In the genomic region with DNA sequence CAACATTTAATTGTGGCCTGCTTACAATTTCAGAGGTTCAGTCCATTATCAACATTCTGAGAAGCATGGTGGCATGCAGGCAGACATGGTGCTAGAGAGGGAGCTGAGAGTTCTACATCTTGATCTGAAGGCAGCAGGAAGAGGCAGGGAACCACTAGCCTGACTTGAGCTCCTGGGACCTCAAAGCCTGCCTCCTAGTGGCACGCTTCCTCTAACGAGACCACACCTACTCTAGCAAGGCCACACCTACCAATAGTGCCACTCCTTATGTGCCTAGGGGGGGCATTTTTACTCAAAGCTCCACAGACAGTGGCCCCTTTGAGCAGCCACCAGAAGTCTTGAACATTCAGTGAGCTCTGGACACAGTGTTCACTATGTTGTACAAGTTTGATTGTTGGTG, we compare ENCODE assay signal across 11 mouse cellular contexts.
A peak's percentile ranks its signal among the peaks of the same experiment; 100 is the strongest.
DNase-seq lines count a peak whose midpoint lies in the region; ATAC-seq and TF ChIP-seq lines count a peak whose summit lies in the region.
"Had no signal": no experiment of that assay in that cellular context is flagged by ENCODE, and none has a peak within 500 bp of the region (broad histone marks: within the 10 kb centered on the region; RNA-seq: fewer than 3 reads in every experiment).

No protein-coding gene starts in this region.

- H3K4me3 ChIP-seq in intestine, postnatal 0 days (ENCODE audit: low read depth, low read length), result no peak overlapping the region
- no peak overlapping the region for H3K4me3 ChIP-seq in intestine, embryonic 15.5 days (replicated peaks)
- H3K4me3 ChIP-seq in bone marrow, adult 2 months (replicated peaks; ENCODE audit: control insufficient read depth, low read depth, low read length), result no peak overlapping the region
- H3K4me3 ChIP-seq: hindbrain, embryonic 15.5 days had no signal

- no peaks in the 10 kb centered on the region for H3K27me3 ChIP-seq in intestine, postnatal 0 days (replicated peaks; ENCODE audit: control insufficient read depth, insufficient read depth, low read length)
- no peaks in the 10 kb centered on the region for H3K27me3 ChIP-seq in intestine, embryonic 15.5 days (replicated peaks)
- H3K27me3 ChIP-seq: hindbrain, embryonic 15.5 days had no signal

- H3K9ac ChIP-seq in intestine, postnatal 0 days (ENCODE audit: low read depth, low read length), result no peak overlapping the region
- no peak overlapping the region for H3K9ac ChIP-seq in intestine, embryonic 15.5 days
- H3K9ac ChIP-seq: hindbrain, embryonic 15.5 days had no signal

- no peak overlapping the region for H3K27ac ChIP-seq in intestine, postnatal 0 days (ENCODE audit: low read depth, low read length)
- no peak overlapping the region for H3K27ac ChIP-seq in intestine, embryonic 15.5 days
- H3K27ac ChIP-seq in bone marrow, adult 2 months (ENCODE audit: control insufficient read depth, insufficient read depth, low read depth, low read length, poor library complexity), result no peak overlapping the region
- H3K27ac ChIP-seq: hindbrain, embryonic 15.5 days had no signal

- peak; percentile 57 to 69 for DNase-seq in B cell, adult 2 months
- DNase-seq in lung, postnatal 14 days, result peak; percentile 16
- DNase-seq in right cerebral cortex, postnatal 36 days (ENCODE audit: low spot score in 2 of 2), result no peak
- no peak for DNase-seq in gastrocnemius, adult 8-10 months (ENCODE audit: low spot score in 2 of 2)
- DNase-seq in left cerebral cortex, postnatal 14 days (ENCODE audit: low spot score in 2 of 2), result no peak
- DNase-seq: gastrocnemius, postnatal 36 days; layer of hippocampus, adult 9-11 months had no signal

- H3K4me1 ChIP-seq in intestine, postnatal 0 days (replicated peaks; ENCODE audit: control insufficient read depth, insufficient read depth, low read length), result no peaks in the 10 kb centered on the region
- H3K4me1 ChIP-seq in intestine, embryonic 15.5 days (replicated peaks), result no peaks in the 10 kb centered on the region
- no peaks in the 10 kb centered on the region; the same call in 1 of the 2 replicates for H3K4me1 ChIP-seq in bone marrow, adult 2 months (ENCODE audit: control insufficient read depth, insufficient read depth, low read length)
- H3K4me1 ChIP-seq: hindbrain, embryonic 15.5 days had no signal

- no peak for ATAC-seq in intestine, postnatal 0 days
- ATAC-seq in intestine, embryonic 15.5 days, result no peak

- no peak overlapping the region for H3K4me2 ChIP-seq in intestine, postnatal 0 days (replicated peaks; ENCODE audit: low read depth)
- no peak overlapping the region for H3K4me2 ChIP-seq in intestine, embryonic 15.5 days (replicated peaks)
- H3K4me2 ChIP-seq: hindbrain, embryonic 15.5 days had no signal

- no peaks in the 10 kb centered on the region for H3K9me3 ChIP-seq in intestine, postnatal 0 days (ENCODE audit: control insufficient read depth)
- no peaks in the 10 kb centered on the region for H3K9me3 ChIP-seq in intestine, embryonic 15.5 days
- H3K9me3 ChIP-seq: hindbrain, embryonic 15.5 days had no signal

- no peaks in the 10 kb centered on the region for H3K36me3 ChIP-seq in intestine, postnatal 0 days (ENCODE audit: control insufficient read depth, insufficient read depth)
- H3K36me3 ChIP-seq in intestine, embryonic 15.5 days, result no peaks in the 10 kb centered on the region
- H3K36me3 ChIP-seq: hindbrain, embryonic 15.5 days had no signal

- intact Hi-C loops in left cerebral cortex, postnatal 14 days (cut with DNase I), result no loop called here

- WGBS in intestine, postnatal 0 days, result 72% methylated on average over 2 of the region's 2 CpGs
- 82% methylated on average over 2 of the region's 2 CpGs for WGBS in intestine, embryonic 15.5 days
- 37% methylated on average over 2 of the region's 2 CpGs for WGBS in bone marrow, adult 2 months

- no peak for TF ChIP-seq POLR2A in bone marrow, adult 2 months (IDR thresholded peaks at IDR 0.05; ENCODE audit: borderline replicate concordance, control insufficient read depth, low read depth, low read length)

- peak; percentile 35 for TF ChIP-seq CTCF in intestine, postnatal 0 days (IDR thresholded peaks at IDR 0.05; ENCODE audit: low read depth)
- TF ChIP-seq CTCF in bone marrow, adult 2 months (IDR thresholded peaks at IDR 0.05; ENCODE audit: control insufficient read depth, insufficient read depth, low read length), result 0 out of 2 replicates have a peak, but pooled peaks have one; percentile 20

Comparison
In these comparisons a context has a peak if more than half of its experiments do, and no peak if none do; other contexts are left out.
1. DNase-seq: peak in B cell, adult 2 months (2 of 2) and lung, postnatal 14 days (single experiment); none in right cerebral cortex, postnatal 36 days (0 of 2), gastrocnemius, adult 8-10 months (0 of 2) and left cerebral cortex, postnatal 14 days (0 of 2).